Mouse (Mus musculus): ENCODE data around the gene 2410141K09Rik. TPM values are rescaled to one million over a fixed set of nuclear protein-coding genes. Genes with fewer than 3 reads are reported as not detected.

The 2410141K09Rik gene
- under 1 TPM in 1 of 2 experiments, not detected in 1; 0.25 TPM for polyA plus RNA-seq (2017; shearing (Covaris generic))

GRCm38 (mm10) chr13:66441018-66441417 is at the start of gene 2410141K09Rik:
Gene 2410141K09Rik (minus strand): TSS chr13:66441118.

Other genes with a start within 250 kb of the 2410141K09Rik start
- gene Gm10772, start 213.5 kb downstream of the 2410141K09Rik start, polyA plus RNA-seq (2017; shearing (Covaris generic)): not detected

Data from activated CD4-positive, CD25-positive, alpha-beta regulatory T cell (primary cell).